Comparison of ENCODE assay signal across 16 mouse cellular contexts in the genomic region with DNA sequence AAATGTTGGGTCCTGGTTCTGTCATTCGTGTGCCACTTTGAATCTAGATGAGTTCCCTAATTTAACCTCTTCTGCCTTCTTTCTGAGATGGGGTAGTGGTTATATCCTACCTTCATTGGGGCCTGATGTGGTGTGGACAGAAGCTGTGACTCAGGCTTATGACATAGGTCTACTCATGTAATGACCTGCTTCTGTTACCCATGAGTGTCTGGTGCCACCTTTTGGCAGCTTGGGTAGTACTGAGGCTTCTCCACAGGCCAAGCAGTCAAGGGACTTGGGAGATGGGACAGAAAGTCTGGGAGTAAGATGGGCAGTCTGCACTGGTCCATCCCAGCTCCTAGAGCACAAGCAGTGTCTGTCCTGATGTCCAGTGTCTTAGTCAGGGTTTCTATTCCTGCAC. TPM values are rescaled to one million over a fixed set of nuclear protein-coding genes. Genes with fewer than 3 reads are reported as not detected.
A peak's percentile ranks its signal among the peaks of the same experiment; 100 is the strongest.
DNase-seq lines count a peak whose midpoint lies in the region; TF ChIP-seq lines count a peak whose summit lies in the region.
"Had no signal": no experiment of that assay in that cellular context is flagged by ENCODE, and none has a peak within 500 bp of the region (broad histone marks: within the 10 kb centered on the region; RNA-seq: fewer than 3 reads in every experiment).

No protein-coding gene starts in this region.

- H3K79me3 ChIP-seq in C2C12 (ENCODE audit: low read depth) = no peaks in the 10 kb centered on the region

- peak; percentile 36 for TF ChIP-seq CTCF in layer of hippocampus, adult 2 months (conservative IDR thresholded peaks at IDR 0.05)
- peak; percentile 58 for TF ChIP-seq CTCF in C2C12 (IDR thresholded peaks at IDR 0.05; ENCODE audit: control insufficient read depth, insufficient read depth, insufficient read length)
- TF ChIP-seq CTCF in cortical plate, adult 2 months (IDR thresholded peaks at IDR 0.05; ENCODE audit: extremely low read depth, insufficient read depth, low read length) = 0 out of 2 replicates have a peak, but pooled peaks have one; percentile 16

- no peaks in the 10 kb centered on the region for H3K36me3 ChIP-seq in C2C12 (ENCODE audit: control insufficient read depth, insufficient read depth)
- H3K36me3 ChIP-seq: liver, embryonic 12.5 days; stomach, embryonic 15.5 days had no signal

- no peak overlapping the region for H3ac ChIP-seq in C2C12 (ENCODE audit: control insufficient read depth, insufficient read length, low read depth)

- H3K27me3 ChIP-seq in C2C12 (ENCODE audit: control insufficient read depth, insufficient read depth, insufficient read length) = peaks cover 21% of the 10 kb centered on the region
- H3K27me3 ChIP-seq: stomach, embryonic 15.5 days had no signal

- H3K4me1 ChIP-seq in cortical plate, adult 2 months (ENCODE audit: control insufficient read depth, insufficient read depth, low read length) = no peaks in the 10 kb centered on the region
- H3K4me1 ChIP-seq: liver, embryonic 12.5 days; stomach, embryonic 15.5 days had no signal

- peak; percentile 26 to 30 for DNase-seq in cerebellum, postnatal 14 days
- DNase-seq in cerebellum, postnatal 36 days = no peak
- DNase-seq in layer of hippocampus, adult 2 months (ENCODE audit: low spot score in 2 of 2) = no peak
- no peak for DNase-seq in layer of hippocampus, postnatal 25 days (ENCODE audit: extremely low spot score in 1 of 2, low spot score in 1 of 2)
- DNase-seq in c-Kit-positive CD71-positive TER-119-positive erythroid progenitor cells, embryonic 14.5 days (ENCODE audit: low spot score) = no peak
- DNase-seq in urinary bladder, adult 18-20 months (ENCODE audit: low spot score in 2 of 2) = no peak
- DNase-seq: embryo, embryonic 11 days had no signal

- no peaks in the 10 kb centered on the region for H3K79me2 ChIP-seq in C2C12 (ENCODE audit: control insufficient read depth, insufficient read depth)

- H3K27ac ChIP-seq in layer of hippocampus, adult 2 months = no peak overlapping the region
- no peak overlapping the region for H3K27ac ChIP-seq in cortical plate, adult 2 months (ENCODE audit: insufficient read depth, low read length)
- H3K27ac ChIP-seq: liver, embryonic 12.5 days; stomach, embryonic 15.5 days had no signal

- no peak overlapping the region for H3K4me3 ChIP-seq in layer of hippocampus, adult 2 months
- no peak overlapping the region for H3K4me3 ChIP-seq in C2C12 (ENCODE audit: insufficient read depth, poor library complexity, severe bottlenecking)
- H3K4me3 ChIP-seq in cortical plate, adult 2 months (ENCODE audit: insufficient read depth, low read length) = no peak overlapping the region
- H3K4me3 ChIP-seq: liver, embryonic 12.5 days; stomach, embryonic 15.5 days had no signal

- no peak for TF ChIP-seq POLR2A in cortical plate, adult 2 months (IDR thresholded peaks at IDR 0.05; ENCODE audit: extremely low read depth, insufficient read depth, low read length)

TF ChIP-seq in C2C12, 6 proteins besides CTCF, POLR2A, EP300 and RAD21:
- no peak for TF ChIP-seq FOSL1 (IDR thresholded peaks at IDR 0.05; ENCODE audit: insufficient read depth, low read length, poor library complexity, severe bottlenecking)
- no peak for TF ChIP-seq MYOG (IDR thresholded peaks at IDR 0.05; ENCODE audit: control insufficient read depth, extremely low read depth, insufficient read length)
- no peak for TF ChIP-seq MYOD1 (IDR thresholded peaks at IDR 0.05; ENCODE audit: control insufficient read depth, insufficient read length, low read depth)
- TF ChIP-seq MAX (IDR thresholded peaks at IDR 0.05) = no peak
- TF ChIP-seq USF1 (IDR thresholded peaks at IDR 0.05; ENCODE audit: low read depth) = no peak
- no peak for TF ChIP-seq CEBPB (IDR thresholded peaks at IDR 0.05; ENCODE audit: low read depth)

RNA-seq across cellular contexts. Expression of gene Astl, which starts 7.9 kb away (rescaled TPM):
- total RNA-seq in layer of hippocampus, adult 2 months (2021) = not detected
- not detected for total RNA-seq in layer of hippocampus, postnatal 25 days (2021)
- polyA plus RNA-seq in C2C12 (2012; fragmentation: generic; extraction: Trizol) = not detected
- not detected in 2 replicates for polyA plus RNA-seq in cortical plate, adult 2 months (2012; rRNA removed)
- total RNA-seq: gastrocnemius, adult 18-20 months; megakaryocyte-erythroid progenitor cell, adult 5-6 weeks had no signal
- polyA plus RNA-seq: heart, embryonic 14.5 days; intestine, embryonic 14.5 days; liver, embryonic 12.5 days; neural tube, embryonic 11.5 days; stomach, embryonic 15.5 days had no signal

RNA-seq across cellular contexts. Expression of gene Dusp2, which starts 10.4 kb away (rescaled TPM):
- 1 to 10 TPM; 1.6 to 2.0 TPM for total RNA-seq in layer of hippocampus, adult 2 months (2021)
- 1 to 10 TPM; 1.2 to 1.3 TPM for total RNA-seq in layer of hippocampus, postnatal 25 days (2021)
- 13.9 TPM for polyA plus RNA-seq in C2C12 (2012; fragmentation: generic; extraction: Trizol)
- 1.6 and 1.8 TPM in 2 replicates for polyA plus RNA-seq in cortical plate, adult 2 months (2012; rRNA removed)

RNA-seq across cellular contexts. Expression of gene Adra2b, which starts 16.7 kb away (rescaled TPM):
- total RNA-seq in layer of hippocampus, adult 2 months (2021) = under 1 TPM in 1 of 2 experiments, not detected in 1; 0.26 TPM
- total RNA-seq in layer of hippocampus, postnatal 25 days (2021) = under 1 TPM; 0.14 to 0.15 TPM
- not detected for polyA plus RNA-seq in C2C12 (2012; fragmentation: generic; extraction: Trizol)
- polyA plus RNA-seq in cortical plate, adult 2 months (2012; rRNA removed) = 0.11 and 0.25 TPM in 2 replicates
- total RNA-seq: megakaryocyte-erythroid progenitor cell, adult 5-6 weeks had no signal

Comparison
In these comparisons a context has a peak if more than half of its experiments do, and no peak if none do; other contexts are left out.
1. DNase-seq: peak in cerebellum, postnatal 14 days (2 of 2); none in cerebellum, postnatal 36 days (0 of 2), layer of hippocampus, adult 2 months (0 of 2), layer of hippocampus, postnatal 25 days (0 of 2), c-Kit-positive CD71-positive TER-119-positive erythroid progenitor cells, embryonic 14.5 days (single experiment) and urinary bladder, adult 18-20 months (0 of 2).
2. Peak in every context shown above with its lines, with median percentiles within 50 percentile points of each other: CTCF ChIP-seq.